Mouse (Mus musculus) yolk sac, embryonic 10.5 days (tissue): ENCODE data around the gene Abat.
"Not testable (repeated sequence)": the region's sequence is repeated elsewhere in the genome, so short reads cannot be mapped to it uniquely, and the experiment has no call there.

Experiments
- DNase-seq: peaks from one replicate; pipeline ENCODE4 v3.0.0-alpha.2; 2017; ENCODE audit warnings: low spot score

Gene Abat

DNA sequence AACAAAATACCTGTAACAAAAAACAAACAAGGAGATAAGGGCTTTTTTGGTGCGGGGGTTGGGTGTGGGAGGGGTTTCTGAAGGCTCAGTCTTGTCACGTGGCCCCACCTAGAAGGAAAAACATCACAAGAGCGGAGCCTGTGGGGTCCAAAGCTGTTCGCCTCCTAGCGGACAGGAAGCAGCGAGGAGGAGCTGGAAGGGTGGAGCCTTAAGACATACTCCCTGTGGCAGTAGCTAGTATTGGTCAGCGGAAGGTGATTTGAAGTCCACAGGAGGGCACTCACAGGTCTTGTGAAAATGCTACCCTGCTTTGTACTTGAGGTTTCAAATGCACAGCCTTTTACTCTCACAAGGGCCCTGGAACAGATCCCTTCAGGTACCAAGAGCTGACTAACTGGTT is 19.7 kb downstream of the Abat start:
- DNase-seq = peak; percentile 48

DNA sequence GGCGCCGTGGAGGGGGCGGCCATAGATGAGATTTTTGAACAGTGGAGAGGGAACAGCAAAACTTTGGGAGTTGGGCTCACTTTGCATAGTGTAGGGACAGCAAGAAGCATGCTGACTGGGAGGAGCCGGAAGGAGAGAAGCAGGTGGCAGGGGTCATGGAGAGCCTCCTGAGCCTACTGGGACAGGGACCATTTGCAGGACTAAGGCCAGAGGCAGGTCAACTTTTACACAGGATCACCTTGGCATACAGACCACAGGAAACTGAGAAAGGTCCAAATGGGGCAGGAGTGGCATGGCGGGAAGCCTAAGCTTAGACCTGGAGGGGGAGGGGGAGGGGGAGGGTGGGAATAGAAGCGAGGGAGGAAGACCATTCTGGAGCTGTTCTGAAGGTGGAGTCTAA is 20.2 kb downstream of the Abat start:
- no peak for DNase-seq

GRCm38 (mm10) chr16:8534466-8535200 is 21.4 kb downstream of the Abat start:
- DNase-seq = no peak

DNA sequence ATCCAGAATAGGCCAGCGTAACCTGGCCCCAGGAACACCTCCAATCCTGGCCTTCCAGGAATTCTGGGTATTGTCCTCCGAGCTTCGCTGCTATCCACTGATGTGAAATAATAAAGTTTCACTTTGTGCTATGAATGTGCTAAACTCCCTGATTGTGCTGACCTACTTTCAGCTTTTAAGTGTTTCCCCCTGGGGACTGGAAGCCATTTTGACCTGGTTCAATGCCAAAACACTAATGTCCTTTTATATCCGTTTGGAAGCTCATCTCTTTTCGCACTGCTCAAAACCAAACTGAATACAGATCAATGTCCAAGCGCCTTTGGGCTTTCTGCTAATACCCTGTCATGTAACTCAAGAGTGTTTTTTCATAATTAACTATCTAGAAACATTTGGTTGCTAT is 22.2 kb downstream of the Abat start:
- DNase-seq = no peak

GRCm38 (mm10) chr16:8539150-8539865 is 26.1 kb downstream of the Abat start:
- DNase-seq = peak; percentile 50

DNA sequence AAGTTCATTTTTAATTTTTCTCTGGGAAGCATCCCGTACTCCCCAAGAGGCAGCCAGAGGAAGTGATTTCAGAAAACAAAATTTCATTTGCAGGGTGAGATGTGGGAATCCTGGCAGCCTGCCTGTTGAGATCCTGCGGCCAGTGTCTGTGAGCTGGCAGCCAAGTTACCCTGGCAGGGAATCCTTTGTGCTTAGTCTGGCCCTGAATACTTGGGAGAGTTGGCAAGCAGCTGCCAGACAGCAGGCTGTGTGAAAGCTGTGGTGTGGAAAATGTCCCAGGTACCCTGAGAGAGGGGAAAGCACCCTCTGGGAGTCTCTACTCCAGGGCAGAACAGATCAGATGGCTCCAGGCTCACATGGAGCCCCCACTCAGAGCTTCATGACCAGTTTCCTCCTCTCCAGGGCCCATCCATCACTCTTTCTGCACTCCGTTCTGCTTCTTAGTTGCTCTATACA is 27.7 kb downstream of the Abat start:
- DNase-seq = no peak

DNA sequence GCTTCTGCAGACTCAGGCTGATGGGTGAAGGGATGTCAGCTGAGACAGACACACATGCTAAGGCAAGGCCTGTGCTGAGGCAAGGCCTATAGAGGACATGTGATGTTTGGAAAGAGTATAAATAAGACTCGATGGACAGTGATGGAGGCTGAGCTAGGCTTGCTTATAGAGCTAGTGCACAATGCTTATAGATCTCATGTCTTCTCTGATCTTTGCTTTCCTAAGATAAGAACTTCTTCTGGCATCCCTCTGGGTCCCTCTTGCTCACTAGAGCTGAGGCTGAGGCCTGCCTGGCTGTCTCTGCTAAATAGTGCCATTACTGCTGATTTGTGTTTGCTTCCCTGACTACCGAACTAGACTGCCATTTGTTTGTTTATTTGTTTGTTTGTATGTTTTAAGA is 34.6 kb downstream of the Abat start:
- no peak for DNase-seq

GRCm38 (mm10) chr16:8549506-8549905 is 36.3 kb downstream of the Abat start:
- no peak for DNase-seq

DNA sequence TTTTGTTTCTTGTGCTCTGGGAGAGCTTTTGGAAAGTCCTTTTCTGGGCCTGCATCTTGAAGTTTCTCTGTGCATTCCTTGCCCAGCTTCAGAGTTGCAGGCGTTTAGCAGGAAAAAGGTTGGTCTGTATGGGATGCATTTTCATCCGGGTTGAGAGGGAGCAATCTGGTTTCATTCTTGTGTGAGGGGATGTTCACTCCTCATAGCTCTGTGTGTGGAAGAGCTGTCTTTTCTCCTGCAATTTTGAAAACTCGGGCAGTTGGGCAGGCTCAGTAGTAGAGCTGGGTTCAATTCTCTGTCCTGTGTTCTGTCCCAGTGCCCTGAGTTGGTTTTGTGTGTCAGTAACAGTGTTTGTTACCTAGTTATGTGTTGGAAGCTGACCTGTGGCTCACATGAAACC is 41.1 kb downstream of the Abat start:
- no peak for DNase-seq

DNA sequence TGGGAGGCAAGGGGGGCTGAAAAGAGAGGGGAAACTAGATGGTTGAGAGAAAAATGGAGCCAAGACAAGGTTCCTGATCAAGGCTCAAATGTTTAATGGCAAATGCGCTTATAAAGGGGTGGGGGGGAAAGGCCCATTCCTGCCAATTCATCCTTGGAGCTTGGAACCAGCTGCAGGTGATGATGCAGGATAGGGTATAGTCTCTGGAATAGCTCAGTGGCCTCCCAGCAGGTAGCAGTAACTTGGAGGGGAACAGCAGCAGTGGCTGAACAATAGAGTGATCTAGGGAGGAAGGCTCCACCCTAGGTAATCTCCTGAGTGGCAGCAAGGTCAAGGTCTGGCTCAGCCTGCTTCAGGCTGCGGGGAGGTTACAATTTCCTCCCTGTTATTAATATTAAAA is 41.5 kb downstream of the Abat start:
- DNase-seq = not testable (repeated sequence)

- not testable (repeated sequence) for DNase-seq
Observed at GRCm38 (mm10) chr16:8555371-8555770, 42.1 kb downstream of the Abat start.

GRCm38 (mm10) chr16:8560079-8560478 is 46.9 kb downstream of the Abat start:
- DNase-seq = no peak

GRCm38 (mm10) chr16:8561101-8561500 is 47.9 kb downstream of the Abat start:
- not testable (repeated sequence) for DNase-seq

- not testable (repeated sequence) for DNase-seq
Observed at GRCm38 (mm10) chr16:8561856-8562255, 48.6 kb downstream of the Abat start.

DNA sequence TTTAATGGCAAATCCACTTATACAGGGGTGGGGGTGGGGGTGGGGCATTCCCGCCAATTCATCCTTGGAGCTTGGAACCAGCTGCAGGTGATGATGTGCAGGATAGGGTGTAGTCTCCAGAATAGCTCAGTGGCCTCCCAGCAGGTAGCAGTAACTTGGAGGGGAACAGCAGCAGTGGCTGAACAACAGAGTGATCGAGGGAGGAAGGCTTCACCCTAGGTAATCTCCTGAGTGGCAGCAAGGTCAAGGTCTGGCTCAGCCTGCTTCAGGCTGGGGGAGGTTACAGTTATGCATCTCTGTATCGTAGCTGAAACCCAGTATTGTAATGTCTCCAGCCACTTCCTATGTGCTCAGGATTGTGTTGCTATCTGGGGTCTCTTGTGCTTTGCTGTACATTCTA is 49.6 kb downstream of the Abat start:
- DNase-seq = not testable (repeated sequence)

DNA sequence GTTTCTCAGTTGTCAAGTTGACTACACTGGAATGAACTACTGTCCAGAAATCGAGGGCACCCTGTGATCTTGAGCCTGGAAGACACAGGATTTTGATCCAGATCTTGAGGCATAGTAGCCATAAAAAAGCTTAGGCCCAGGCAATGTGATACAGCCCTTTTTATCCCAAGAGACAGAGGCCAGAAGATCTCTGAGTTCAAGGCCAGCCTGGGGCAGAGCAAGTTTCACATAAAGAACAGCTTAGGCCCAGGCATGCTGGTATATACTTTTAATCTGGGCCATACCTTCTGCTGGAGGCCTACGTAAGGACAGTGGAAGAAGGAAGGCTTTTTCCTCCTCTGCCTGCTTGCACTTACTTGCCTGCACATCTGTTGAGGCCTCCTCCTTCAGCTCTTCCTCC is 51.6 kb downstream of the Abat start:
- DNase-seq = no peak

DNA sequence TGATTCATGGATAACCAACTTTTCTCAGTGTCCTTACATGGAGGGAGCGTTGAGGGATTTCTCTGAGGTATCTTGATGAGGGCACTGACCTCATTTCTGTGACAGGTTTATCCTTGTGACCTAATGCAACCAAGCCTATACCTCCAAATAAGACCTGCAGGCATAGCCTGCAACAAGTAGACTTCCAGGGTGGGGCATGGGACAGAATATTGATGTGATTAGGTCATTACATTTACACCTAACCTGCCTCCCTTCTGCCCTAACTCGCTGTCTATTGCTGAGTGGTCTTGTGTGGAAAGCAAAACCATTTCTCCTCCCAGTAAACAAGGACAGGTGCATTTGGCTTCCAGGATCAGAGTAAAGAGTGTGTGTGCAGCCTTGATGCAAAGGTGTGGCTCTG is 52.3 kb downstream of the Abat start:
- DNase-seq = no peak

GRCm38 (mm10) chr16:8566115-8566711 is 53.0 kb downstream of the Abat start:
- peak; percentile 76 for DNase-seq

- DNase-seq = no peak
Observed at GRCm38 (mm10) chr16:8568881-8569280, 55.7 kb downstream of the Abat start.

- no peak for DNase-seq
Observed at GRCm38 (mm10) chr16:8570336-8570735, 57.1 kb downstream of the Abat start.

- DNase-seq = no peak
Observed at GRCm38 (mm10) chr16:8570901-8571615, 57.8 kb downstream of the Abat start.

- no peak for DNase-seq
Observed at GRCm38 (mm10) chr16:8573041-8573440, 59.8 kb downstream of the Abat start.
